Comparison of ENCODE assay signal across 19 mouse cellular contexts in the genomic region with DNA sequence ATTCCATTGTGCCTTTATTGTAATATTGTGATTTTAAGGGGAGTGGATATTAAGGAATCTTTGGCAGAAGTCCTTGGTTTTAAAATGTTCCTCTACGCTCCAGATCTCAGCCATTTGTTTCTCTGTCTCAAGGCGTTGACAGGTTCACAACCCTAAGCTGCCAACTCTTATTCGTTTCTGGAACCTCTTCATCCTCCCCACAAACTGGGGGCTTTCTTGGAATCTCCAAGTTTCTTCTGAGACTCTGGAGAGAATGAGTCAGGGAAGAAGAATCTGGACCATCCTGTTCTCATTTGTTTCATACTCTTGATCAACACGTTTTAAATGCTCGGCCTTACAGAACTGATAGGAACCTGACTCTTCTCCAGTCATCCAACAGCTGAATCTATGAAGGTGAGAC.
DNase-seq lines count a peak whose midpoint lies in the region; ATAC-seq and TF ChIP-seq lines count a peak whose summit lies in the region.
"Had no signal": no experiment of that assay in that cellular context is flagged by ENCODE, and none has a peak within 500 bp of the region (broad histone marks: within the 10 kb centered on the region; RNA-seq: fewer than 3 reads in every experiment).

No protein-coding gene starts in this region.

- H3K4me1 ChIP-seq in forebrain, embryonic 10.5 days: peaks cover 59% of the 10 kb centered on the region
- peaks cover 16% of the 10 kb centered on the region; the same call in 1 of the 2 replicates for H3K4me1 ChIP-seq in forebrain, embryonic 11.5 days (replicated peaks; ENCODE audit: control insufficient read depth, insufficient read depth, low read length)
- H3K4me1 ChIP-seq in limb, embryonic 14.5 days (ENCODE audit: control insufficient read depth, insufficient read depth, low read length): peaks cover 39% of the 10 kb centered on the region
- peaks cover 53% of the 10 kb centered on the region for H3K4me1 ChIP-seq in limb, embryonic 10.5 days
- H3K4me1 ChIP-seq in limb, embryonic 15.5 days: peaks cover 39% of the 10 kb centered on the region

- no peak overlapping the region for H3K4me2 ChIP-seq in forebrain, embryonic 11.5 days (ENCODE audit: low read depth, low read length, severe bottlenecking)
- no peak overlapping the region for H3K4me2 ChIP-seq in limb, embryonic 14.5 days (replicated peaks; ENCODE audit: low read depth, low read length, severe bottlenecking)
- no peak overlapping the region for H3K4me2 ChIP-seq in limb, embryonic 15.5 days
- H3K4me2 ChIP-seq: forebrain, embryonic 12.5 days; hindbrain, embryonic 13.5 days; intestine, embryonic 15.5 days; limb, embryonic 12.5 days; midbrain, embryonic 11.5 days had no signal

- H3K4me3 ChIP-seq in forebrain, embryonic 10.5 days: no peak overlapping the region
- no peak overlapping the region for H3K4me3 ChIP-seq in forebrain, embryonic 11.5 days (ENCODE audit: low read depth, low read length)
- no peak overlapping the region for H3K4me3 ChIP-seq in limb, embryonic 14.5 days (replicated peaks; ENCODE audit: low read length)
- no peak overlapping the region for H3K4me3 ChIP-seq in limb, embryonic 10.5 days
- no peak overlapping the region for H3K4me3 ChIP-seq in limb, embryonic 15.5 days
- H3K4me3 ChIP-seq in left cerebral cortex, adult 2 months: no peak overlapping the region
- H3K4me3 ChIP-seq: forebrain, embryonic 12.5 days; hindbrain, embryonic 13.5 days; intestine, embryonic 15.5 days; limb, embryonic 12.5 days had no signal

- no peak for ATAC-seq in forebrain, embryonic 11.5 days (replicated peaks; ENCODE audit: low FRiP score)
- peak; percentile 23; the same call in 1 of the 2 replicates for ATAC-seq in limb, embryonic 14.5 days (ENCODE audit: low FRiP score, low read depth)
- ATAC-seq in limb, embryonic 15.5 days (ENCODE audit: insufficient number of reproducible peaks, low FRiP score, low TSS enrichment, low read depth): no peak; the same call in 1 of the 2 replicates
- ATAC-seq: intestine, embryonic 15.5 days had no signal

- H3K27me3 ChIP-seq in forebrain, embryonic 10.5 days (ENCODE audit: poor library complexity, severe bottlenecking): peaks cover 21% of the 10 kb centered on the region
- H3K27me3 ChIP-seq in forebrain, embryonic 11.5 days (ENCODE audit: control insufficient read depth, insufficient read depth, low read length): no peaks in the 10 kb centered on the region
- H3K27me3 ChIP-seq in limb, embryonic 14.5 days (ENCODE audit: control insufficient read depth, insufficient read depth, low read length): no peaks in the 10 kb centered on the region
- H3K27me3 ChIP-seq in limb, embryonic 10.5 days (ENCODE audit: low read depth, poor library complexity, severe bottlenecking): no peaks in the 10 kb centered on the region
- no peaks in the 10 kb centered on the region for H3K27me3 ChIP-seq in limb, embryonic 15.5 days
- H3K27me3 ChIP-seq: CH12.LX; forebrain, embryonic 12.5 days; hindbrain, embryonic 13.5 days; intestine, embryonic 15.5 days had no signal

- 93% methylated on average over 5 of the region's 5 CpGs for WGBS in forebrain, embryonic 10.5 days
- WGBS in forebrain, embryonic 11.5 days: 87% methylated on average over 5 of the region's 5 CpGs
- WGBS in limb, embryonic 14.5 days: 46% methylated on average over 5 of the region's 5 CpGs
- WGBS in limb, embryonic 10.5 days: 62% methylated on average over 5 of the region's 5 CpGs
- WGBS in limb, embryonic 15.5 days: 39% methylated on average over 5 of the region's 5 CpGs

- H3K27ac ChIP-seq in forebrain, embryonic 10.5 days: 0 out of 2 replicates have a peak overlapping the region, but pooled peaks have one; percentile 48
- no peak overlapping the region for H3K27ac ChIP-seq in forebrain, embryonic 11.5 days (ENCODE audit: low read depth, low read length)
- no peak overlapping the region for H3K27ac ChIP-seq in limb, embryonic 14.5 days (replicated peaks; ENCODE audit: low read depth, low read length)
- no peak overlapping the region for H3K27ac ChIP-seq in limb, embryonic 10.5 days
- peak overlapping the region; percentile 51 for H3K27ac ChIP-seq in limb, embryonic 15.5 days
- no peak overlapping the region for H3K27ac ChIP-seq in left cerebral cortex, adult 2 months
- H3K27ac ChIP-seq: forebrain, embryonic 12.5 days; hindbrain, embryonic 13.5 days; intestine, embryonic 15.5 days; limb, embryonic 12.5 days had no signal

- intact Hi-C loops in left cerebral cortex, adult 2 months (cut with DNase I): no loop called here

- no peaks in the 10 kb centered on the region for H3K9me3 ChIP-seq in forebrain, embryonic 10.5 days
- no peaks in the 10 kb centered on the region for H3K9me3 ChIP-seq in forebrain, embryonic 11.5 days (ENCODE audit: control insufficient read depth, low read length)
- no peaks in the 10 kb centered on the region for H3K9me3 ChIP-seq in limb, embryonic 14.5 days (ENCODE audit: control insufficient read depth, low read length)
- H3K9me3 ChIP-seq in limb, embryonic 10.5 days (replicated peaks): no peaks in the 10 kb centered on the region
- H3K9me3 ChIP-seq in limb, embryonic 15.5 days: no peaks in the 10 kb centered on the region
- H3K9me3 ChIP-seq: forebrain, embryonic 12.5 days; hindbrain, embryonic 13.5 days; intestine, embryonic 15.5 days; limb, embryonic 12.5 days had no signal

- no peaks in the 10 kb centered on the region for H3K36me3 ChIP-seq in forebrain, embryonic 10.5 days (replicated peaks)
- H3K36me3 ChIP-seq in forebrain, embryonic 11.5 days (ENCODE audit: control insufficient read depth, insufficient read depth, low read length): no peaks in the 10 kb centered on the region
- no peaks in the 10 kb centered on the region for H3K36me3 ChIP-seq in limb, embryonic 14.5 days (ENCODE audit: control insufficient read depth, insufficient read depth, low read length)
- no peaks in the 10 kb centered on the region for H3K36me3 ChIP-seq in limb, embryonic 10.5 days
- H3K36me3 ChIP-seq in limb, embryonic 15.5 days: no peaks in the 10 kb centered on the region
- H3K36me3 ChIP-seq: forebrain, embryonic 12.5 days; hindbrain, embryonic 13.5 days; intestine, embryonic 15.5 days; limb, embryonic 12.5 days had no signal

- no peak for TF ChIP-seq POLR2A in limb, embryonic 14.5 days (IDR thresholded peaks at IDR 0.05; ENCODE audit: borderline replicate concordance, extremely low read depth, insufficient read depth, insufficient read length)

- H3K9ac ChIP-seq in forebrain, embryonic 11.5 days (ENCODE audit: low read length): no peak overlapping the region
- no peak overlapping the region for H3K9ac ChIP-seq in limb, embryonic 14.5 days (ENCODE audit: low read depth, low read length, severe bottlenecking)
- no peak overlapping the region for H3K9ac ChIP-seq in limb, embryonic 15.5 days
- H3K9ac ChIP-seq: forebrain, embryonic 12.5 days; hindbrain, embryonic 13.5 days; intestine, embryonic 15.5 days; limb, embryonic 12.5 days had no signal

- TF ChIP-seq CTCF in left cerebral cortex, adult 2 months (IDR thresholded peaks at IDR 0.05): no peak

- DNase-seq in forebrain, embryonic 10.5 days (ENCODE audit: extremely low spot score, low spot score): no peak
- no peak for DNase-seq in forebrain, embryonic 11.5 days (ENCODE audit: low spot score)
- DNase-seq in limb, embryonic 14.5 days (ENCODE audit: low spot score): peak; percentile 77
- no peak for DNase-seq in limb, embryonic 10.5 days (ENCODE audit: low spot score)
- peak; percentile 27 for DNase-seq in fibroblast of lung, adult 2 months (ENCODE audit: low read depth)
- no peak for DNase-seq in testis, postnatal 10 days (ENCODE audit: low spot score)
- DNase-seq in left cerebral cortex, adult 2 months (ENCODE audit: extremely low spot score in 1 of 2, low spot score in 2 of 2): no peak
- DNase-seq: adrenal gland, adult 8-10 months; cerebellum, postnatal 14 days; lung, postnatal 36 days; right cerebral cortex, postnatal 14 days; thymus, postnatal 14 days had no signal

Comparison
In these comparisons a context has a peak if more than half of its experiments do, and no peak if none do; other contexts are left out.
1. DNase-seq: peak in limb, embryonic 14.5 days (single experiment) and fibroblast of lung, adult 2 months (single experiment); none in forebrain, embryonic 10.5 days (single experiment), forebrain, embryonic 11.5 days (single experiment), limb, embryonic 10.5 days (single experiment), testis, postnatal 10 days (single experiment) and left cerebral cortex, adult 2 months (0 of 2).
2. H3K27ac ChIP-seq: peak in forebrain, embryonic 10.5 days (single experiment) and limb, embryonic 15.5 days (single experiment); none in forebrain, embryonic 11.5 days (single experiment), limb, embryonic 14.5 days (single experiment), limb, embryonic 10.5 days (single experiment) and left cerebral cortex, adult 2 months (single experiment).